Mouse (Mus musculus): ENCODE results near the gene BC051019.
A peak's percentile ranks its signal among the peaks of the same experiment; 100 is the strongest.

The BC051019 gene

GRCm38 (mm10) chr7:109723697-109724096 is at the start of gene BC051019:
Gene BC051019, minus strand, starts transcription at chr7:109723850.
- DNase-seq (ENCODE audit: low read depth), result no peak

GRCm38 (mm10) chr7:109772251-109772650 is 48.6 kb upstream of the BC051019 start:
- DNase-seq (ENCODE audit: low read depth), result peak; percentile 26

- DNase-seq (ENCODE audit: low read depth), result peak; percentile 48
Observed at GRCm38 (mm10) chr7:109768699-109769383, 45.2 kb upstream of the BC051019 start.

GRCm38 (mm10) chr7:109767575-109768350 is 44.1 kb upstream of the BC051019 start:
- DNase-seq (ENCODE audit: low read depth), result no peak

- no peak for DNase-seq (ENCODE audit: low read depth)
Observed at GRCm38 (mm10) chr7:109764009-109764408, 40.4 kb upstream of the BC051019 start.

GRCm38 (mm10) chr7:109756291-109756690 is 32.6 kb upstream of the BC051019 start:
- DNase-seq (ENCODE audit: low read depth), result no peak

GRCm38 (mm10) chr7:109754034-109754433 is 30.4 kb upstream of the BC051019 start:
- DNase-seq (ENCODE audit: low read depth), result no peak

GRCm38 (mm10) chr7:109752008-109752925 is 28.6 kb upstream of the BC051019 start, which contains the start of gene Tmem9b:
Gene Tmem9b, minus strand, starts transcription at chr7:109752875.
- DNase-seq (ENCODE audit: low read depth), result peak; percentile 82

- peak; percentile 32 for DNase-seq (ENCODE audit: low read depth)
Observed at GRCm38 (mm10) chr7:109751427-109752007, 27.9 kb upstream of the BC051019 start.

GRCm38 (mm10) chr7:109747747-109748146 is 24.1 kb upstream of the BC051019 start:
- no peak for DNase-seq (ENCODE audit: low read depth)

- DNase-seq (ENCODE audit: low read depth), result peak; percentile 73
Observed at GRCm38 (mm10) chr7:109741703-109742102, 18.1 kb upstream of the BC051019 start.

- DNase-seq (ENCODE audit: low read depth), result peak; percentile 48
Observed at GRCm38 (mm10) chr7:109741060-109741459, 17.4 kb upstream of the BC051019 start.

- DNase-seq (ENCODE audit: low read depth), result no peak
Observed at GRCm38 (mm10) chr7:109739822-109740370, 16.2 kb upstream of the BC051019 start.

GRCm38 (mm10) chr7:109734806-109735205 is 11.2 kb upstream of the BC051019 start:
- DNase-seq (ENCODE audit: low read depth), result no peak

- no peak for DNase-seq (ENCODE audit: low read depth)
Observed at GRCm38 (mm10) chr7:109731626-109732025, 8.0 kb upstream of the BC051019 start, which contains the start of gene Ascl3. Gene Ascl3, minus strand, starts transcription at chr7:109731726.

GRCm38 (mm10) chr7:109723114-109723513 is 536 bp downstream of the BC051019 start:
- DNase-seq (ENCODE audit: low read depth), result no peak

- peak; percentile 45 for DNase-seq (ENCODE audit: low read depth)
Observed at GRCm38 (mm10) chr7:109722618-109723017, 1.0 kb downstream of the BC051019 start.

GRCm38 (mm10) chr7:109719286-109719685 is 4.4 kb downstream of the BC051019 start:
- DNase-seq (ENCODE audit: low read depth), result peak; percentile 38

GRCm38 (mm10) chr7:109713434-109713982 is 10.1 kb downstream of the BC051019 start:
- DNase-seq (ENCODE audit: low read depth), result no peak

- no peak for DNase-seq (ENCODE audit: low read depth)
Observed at GRCm38 (mm10) chr7:109712198-109712597, 11.5 kb downstream of the BC051019 start.

GRCm38 (mm10) chr7:109710069-109710468 is 13.6 kb downstream of the BC051019 start:
- DNase-seq (ENCODE audit: low read depth), result no peak

Measured in naive thymus-derived CD4-positive, alpha-beta T cell, adult 2 months (primary cell).